Mouse (Mus musculus) heart, embryonic 10.5 days (tissue): ENCODE measurements around the gene Fgf12. TPM values are rescaled to one million over a fixed set of nuclear protein-coding genes. Genes with fewer than 3 reads are reported as not detected.

ENCODE experiments used
- DNase-seq: peaks from one replicate; pipeline ENCODE4 v3.0.0-alpha.2; 2017; ENCODE audit warnings: low spot score
- H3K27ac ChIP-seq: fragments of 300-500 bp; sonication (generic); 2 replicates; pipeline ENCODE4 v1.5.1; 2016; ENCODE audit warnings: mild to moderate bottlenecking
- H3K27me3 ChIP-seq: fragments of 300-500 bp; sonication (generic); 2 replicates; pipeline ENCODE4 v1.6.1; 2016; ENCODE audit warnings: mild to moderate bottlenecking; ENCODE audit not compliant: poor library complexity, insufficient read depth, severe bottlenecking
- H3K36me3 ChIP-seq: fragments of 300-500 bp; sonication (generic); 2 replicates; pipeline ENCODE4 v1.6.1; 2016; ENCODE audit warnings: mild to moderate bottlenecking, moderate library complexity
- H3K4me1 ChIP-seq: fragments of 300-500 bp; sonication (generic); 2 replicates; pipeline ENCODE4 v1.6.1; 2016; ENCODE audit warnings: mild to moderate bottlenecking
- H3K4me3 ChIP-seq: fragments of 300-500 bp; sonication (generic); 2 replicates; pipeline ENCODE4 v1.5.1; 2016; ENCODE audit warnings: mild to moderate bottlenecking, moderate library complexity
- H3K9me3 ChIP-seq: fragments of 300-500 bp; sonication (generic); 2 replicates; pipeline ENCODE4 v1.6.1; 2016; ENCODE audit warnings: mild to moderate bottlenecking, moderate library complexity
- WGBS: fragments of 180-500 bp; shearing (Covaris S2); methylation state at CpG from one replicate; pipeline ENCODE4 v1.1.7; 2016; 5-methylcytosine and 5-hydroxymethylcytosine counted together
- polyA plus RNA-seq: library from polyadenylated mRNA; unstranded; fragments of >200 nt; fragmentation: Nextera tagmentation; extraction: Ambion mirVana; gene quantifications from 2 replicates; pipeline ENCODE4 v1.2.1, GENCODE M21; 2016

Gene Fgf12
- polyA plus RNA-seq, 1 experiment from 2014 or later, result 2.0 TPM

DNA sequence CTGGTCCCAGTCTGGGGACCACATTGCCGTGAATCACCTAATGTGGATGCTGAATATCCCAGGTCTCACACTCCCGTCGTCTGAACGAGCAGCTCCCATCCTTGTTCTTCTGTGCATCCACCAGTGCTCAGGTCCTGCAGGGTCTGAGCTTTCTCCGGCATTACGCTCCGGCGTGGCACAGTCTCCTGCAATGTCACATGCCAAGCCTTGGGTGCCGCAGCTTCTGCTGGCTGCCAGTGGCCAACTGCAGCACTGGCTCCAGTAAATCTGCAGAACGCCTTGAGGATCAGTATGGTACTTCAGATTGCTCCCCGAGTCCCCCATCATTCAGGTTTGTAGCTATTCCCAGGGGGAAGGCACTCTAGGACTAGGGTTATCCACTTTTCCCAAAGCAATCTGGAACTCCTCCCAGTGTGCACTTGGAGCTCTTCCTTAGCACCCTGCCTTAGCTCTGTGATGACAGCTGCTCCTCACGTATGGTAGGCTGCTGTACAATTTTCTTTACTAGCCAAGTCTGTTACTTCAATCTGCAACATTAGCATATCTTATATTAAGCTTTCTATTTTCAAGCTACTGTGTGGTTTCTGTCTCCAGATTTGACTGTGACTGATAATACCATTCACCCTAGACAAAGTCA lies 254.8 kb downstream of the Fgf12 start:
- no peak for DNase-seq
- Histone ChIP-seq H3K36me3 (no peaks in the 10 kb centered on the region), H3K27ac (no peak overlapping the region), H3K4me3 (no peak overlapping the region), H3K9me3 (no peaks in the 10 kb centered on the region), H3K4me1 (no peaks in the 10 kb centered on the region), H3K27me3 (no peaks in the 10 kb centered on the region)
- WGBS, result 76% methylated on average over 12 of the region's 12 CpGs

- 64% methylated on average over 6 of the region's 6 CpGs for WGBS
- DNase-seq, result no peak
- H3K4me3 ChIP-seq, result no peak overlapping the region
- no peak overlapping the region for H3K27ac ChIP-seq
- peaks cover 3% of the 10 kb centered on the region; the same call in 1 of the 2 replicates for H3K27me3 ChIP-seq
- H3K4me1 ChIP-seq, result no peaks in the 10 kb centered on the region
- H3K9me3 ChIP-seq, result no peaks in the 10 kb centered on the region
- H3K36me3 ChIP-seq, result no peaks in the 10 kb centered on the region
Measured at GRCm38 (mm10) chr16:28491711-28492110, 261.2 kb downstream of the Fgf12 start.

- Histone ChIP-seq H3K4me1 (no peaks in the 10 kb centered on the region), H3K4me3 (no peak overlapping the region), H3K9me3 (no peaks in the 10 kb centered on the region), H3K36me3 (no peaks in the 10 kb centered on the region), H3K27me3 (peaks cover 3% of the 10 kb centered on the region; the same call in 1 of the 2 replicates), H3K27ac (no peak overlapping the region)
- 16% methylated on average over 6 of the region's 6 CpGs for WGBS
- no peak for DNase-seq
Measured at GRCm38 (mm10) chr16:28490515-28490914, 262.4 kb downstream of the Fgf12 start.

DNA sequence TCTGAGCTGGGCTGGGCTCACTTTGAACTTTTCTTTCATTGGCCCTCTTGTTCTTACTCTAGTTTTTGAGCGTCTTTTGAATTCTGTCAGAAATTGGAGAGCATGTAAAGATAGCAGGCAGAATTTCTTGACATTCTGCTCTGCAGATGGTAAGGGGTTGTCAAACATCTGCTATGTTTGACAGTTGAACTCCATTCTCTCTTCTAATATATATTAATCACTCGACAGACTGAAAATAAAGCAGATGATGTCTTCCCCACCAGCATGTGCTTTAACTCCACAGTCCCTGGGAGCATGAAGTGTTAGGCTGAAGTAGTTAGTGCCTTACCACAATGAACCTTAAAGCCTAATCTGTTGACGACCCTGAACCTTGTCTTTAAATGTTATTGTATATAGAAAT lies 267.9 kb downstream of the Fgf12 start:
- Histone ChIP-seq H3K4me1 (no peaks in the 10 kb centered on the region), H3K36me3 (no peaks in the 10 kb centered on the region), H3K27ac (no peak overlapping the region), H3K27me3 (no peaks in the 10 kb centered on the region), H3K9me3 (no peaks in the 10 kb centered on the region), H3K4me3 (no peak overlapping the region)
- 68% methylated on average over 3 of the region's 3 CpGs for WGBS
- DNase-seq, result no peak

GRCm38 (mm10) chr16:28479022-28479421 lies 273.8 kb downstream of the Fgf12 start:
- no peaks in the 10 kb centered on the region for H3K4me1 ChIP-seq
- H3K9me3 ChIP-seq, result no peaks in the 10 kb centered on the region
- DNase-seq, result no peak
- WGBS, result 81% methylated on average over 2 of the region's 2 CpGs
- H3K27ac ChIP-seq, result no peak overlapping the region
- no peaks in the 10 kb centered on the region for H3K36me3 ChIP-seq
- H3K4me3 ChIP-seq, result no peak overlapping the region
- H3K27me3 ChIP-seq, result no peaks in the 10 kb centered on the region

DNA sequence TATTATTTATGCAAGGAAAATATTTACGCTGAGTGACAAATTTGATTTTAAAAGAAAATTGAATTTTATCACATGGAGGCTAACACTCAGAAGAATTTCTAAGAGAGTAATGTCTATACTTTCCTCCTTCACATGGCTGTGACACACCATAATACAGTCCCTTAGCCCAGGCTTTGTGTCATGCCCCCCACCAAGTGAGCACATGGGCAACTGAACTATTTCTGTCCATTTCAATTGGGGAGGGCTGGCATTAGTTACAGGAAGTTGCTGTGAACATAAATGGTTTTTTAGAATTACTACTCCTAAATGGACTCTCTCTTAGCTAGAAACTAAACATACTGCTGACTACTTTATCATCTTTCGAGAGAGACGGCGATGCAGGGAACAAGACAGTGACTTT lies 276.2 kb downstream of the Fgf12 start:
- Histone ChIP-seq H3K27me3 (no peaks in the 10 kb centered on the region), H3K4me3 (no peak overlapping the region), H3K27ac (no peak overlapping the region), H3K4me1 (no peaks in the 10 kb centered on the region), H3K9me3 (no peaks in the 10 kb centered on the region), H3K36me3 (no peaks in the 10 kb centered on the region)
- 92% methylated on average over 4 of the region's 4 CpGs for WGBS
- no peak for DNase-seq

- DNase-seq, result no peak
- no peak overlapping the region for H3K4me3 ChIP-seq
- H3K4me1 ChIP-seq, result no peaks in the 10 kb centered on the region
- H3K27me3 ChIP-seq, result no peaks in the 10 kb centered on the region
- WGBS, result 83% methylated on average over 1 of the region's 1 CpGs
- no peaks in the 10 kb centered on the region for H3K9me3 ChIP-seq
- H3K36me3 ChIP-seq, result no peaks in the 10 kb centered on the region
- no peak overlapping the region for H3K27ac ChIP-seq
Measured at GRCm38 (mm10) chr16:28475553-28475952, 277.3 kb downstream of the Fgf12 start.

DNA sequence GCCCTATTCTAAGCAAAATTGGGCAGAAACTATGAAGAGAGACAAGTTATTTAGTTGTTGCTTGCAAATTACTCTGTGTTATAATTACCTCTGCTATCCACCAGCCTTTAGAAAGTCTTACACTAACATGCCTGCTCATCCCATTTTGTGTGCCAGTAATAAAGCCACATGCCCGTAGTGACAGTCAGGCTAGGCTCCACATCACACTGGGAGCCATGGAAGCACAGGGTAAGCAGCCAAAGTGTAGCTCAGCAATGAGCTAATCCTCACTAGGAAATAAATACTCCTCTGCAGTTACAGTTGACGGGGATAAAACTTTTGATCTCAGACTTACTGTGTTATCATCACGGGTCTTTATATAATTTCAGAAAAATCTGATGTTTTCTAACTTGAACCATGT lies 298.0 kb downstream of the Fgf12 start:
- no peak overlapping the region for H3K4me3 ChIP-seq
- H3K36me3 ChIP-seq, result no peaks in the 10 kb centered on the region
- no peaks in the 10 kb centered on the region for H3K4me1 ChIP-seq
- no peaks in the 10 kb centered on the region for H3K9me3 ChIP-seq
- WGBS, result 76% methylated on average over 3 of the region's 3 CpGs
- H3K27me3 ChIP-seq, result no peaks in the 10 kb centered on the region
- DNase-seq, result no peak
- H3K27ac ChIP-seq, result no peak overlapping the region

DNA sequence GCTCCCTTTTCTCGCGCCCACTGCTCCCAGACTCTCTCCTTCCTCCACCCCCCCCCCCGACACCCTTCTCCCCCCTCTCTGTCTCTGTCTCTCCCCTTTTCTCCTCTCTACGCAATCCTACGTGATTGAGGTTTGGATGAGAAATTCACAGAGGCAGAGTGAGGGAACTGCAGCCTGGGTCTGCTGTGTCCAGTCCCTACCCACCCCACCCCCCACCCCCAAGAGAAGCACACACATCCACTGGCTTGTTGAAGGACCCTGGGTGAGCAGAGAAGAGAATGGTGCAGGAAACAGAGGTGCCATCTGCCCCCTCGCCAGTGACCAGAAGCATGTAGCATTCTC lies 305.8 kb downstream of the Fgf12 start:
- H3K27ac ChIP-seq, result no peak overlapping the region
- H3K27me3 ChIP-seq, result peaks cover 64% of the 10 kb centered on the region
- H3K4me3 ChIP-seq, result peak overlapping the region; percentile 73
- no peak for DNase-seq
- WGBS, result 2% methylated on average over 6 of the region's 6 CpGs
- H3K9me3 ChIP-seq, result no peaks in the 10 kb centered on the region
- H3K36me3 ChIP-seq, result no peaks in the 10 kb centered on the region
- H3K4me1 ChIP-seq, result peaks cover 20% of the 10 kb centered on the region

GRCm38 (mm10) chr16:28446334-28447113 lies 306.3 kb downstream of the Fgf12 start:
- peaks cover 20% of the 10 kb centered on the region for H3K4me1 ChIP-seq
- under 1% methylated on average over 82 of the region's 82 CpGs for WGBS
- no peaks in the 10 kb centered on the region for H3K9me3 ChIP-seq
- DNase-seq, result no peak
- peak overlapping the region; percentile 73 for H3K4me3 ChIP-seq
- peaks cover 65% of the 10 kb centered on the region for H3K27me3 ChIP-seq
- H3K36me3 ChIP-seq, result no peaks in the 10 kb centered on the region
- H3K27ac ChIP-seq, result peak overlapping the region; percentile 76

GRCm38 (mm10) chr16:28445800-28446333 lies 307.0 kb downstream of the Fgf12 start:
- Histone ChIP-seq H3K27ac (peak overlapping the region; percentile 76; the same call in 1 of the 2 replicates), H3K27me3 (peaks cover 65% of the 10 kb centered on the region)
- WGBS, result under 1% methylated on average over 41 of the region's 42 CpGs

GRCm38 (mm10) chr16:28444993-28445799 lies 307.7 kb downstream of the Fgf12 start:
- under 1% methylated on average over 51 of the region's 51 CpGs for WGBS
- Histone ChIP-seq H3K9me3 (no peaks in the 10 kb centered on the region), H3K27ac (0 out of 2 replicates have a peak overlapping the region, but pooled peaks have one; percentile 10), H3K36me3 (no peaks in the 10 kb centered on the region), H3K27me3 (peaks cover 65% of the 10 kb centered on the region), H3K4me3 (peak overlapping the region; percentile 73), H3K4me1 (peaks cover 20% of the 10 kb centered on the region)
- DNase-seq, result peak; percentile 75

More at GRCm38 (mm10) chr16:28445800-28446333, 307.0 kb downstream of the Fgf12 start:
- Histone ChIP-seq H3K4me1 (peaks cover 20% of the 10 kb centered on the region), H3K4me3 (peak overlapping the region; percentile 73), H3K9me3 (no peaks in the 10 kb centered on the region), H3K36me3 (no peaks in the 10 kb centered on the region)
- DNase-seq, result no peak

DNA sequence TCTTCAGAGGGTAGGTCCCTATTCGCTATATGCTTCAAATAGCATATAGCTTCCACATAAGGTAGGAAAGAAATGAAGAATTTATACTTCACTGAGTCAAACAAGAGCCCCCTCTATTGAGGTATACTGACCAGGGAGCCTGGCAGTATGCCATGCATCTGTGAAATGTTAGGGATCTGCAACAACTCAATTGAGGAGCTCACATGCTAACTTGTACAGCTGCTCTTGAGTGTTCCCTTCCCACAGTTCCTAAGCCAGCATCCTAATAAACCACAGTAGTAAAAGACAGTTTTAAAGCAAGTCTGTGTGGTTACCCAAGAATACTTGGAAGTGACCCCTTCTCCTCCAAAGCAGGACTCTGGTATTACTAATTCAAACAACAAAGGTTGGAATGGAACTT lies 331.3 kb downstream of the Fgf12 start:
- H3K4me3 ChIP-seq, result no peak overlapping the region
- no peaks in the 10 kb centered on the region for H3K9me3 ChIP-seq
- WGBS, result 82% methylated on average over 1 of the region's 1 CpGs

More for the DNA sequence above, 331.3 kb downstream of the Fgf12 start:
- Histone ChIP-seq H3K4me1 (no peaks in the 10 kb centered on the region), H3K36me3 (no peaks in the 10 kb centered on the region), H3K27ac (no peak overlapping the region), H3K27me3 (no peaks in the 10 kb centered on the region)
- no peak for DNase-seq
